Mouse (Mus musculus) limb, embryonic 14.5 days (tissue): ENCODE results near the gene Xntrpc. TPM values are rescaled to one million over a fixed set of nuclear protein-coding genes. Genes with fewer than 3 reads are reported as not detected.
"Not testable (repeated sequence)": the region's sequence is repeated elsewhere in the genome, so short reads cannot be mapped to it uniquely, and the experiment has no call there.

Source experiments
- ATAC-seq: fragments of 200-750 bp; cut with Nextera tagmentation; 2 replicates; pipeline ENCODE4 v1.8.0; 2017; ENCODE audit warnings: low read depth, moderate number of reproducible peaks, moderate TSS enrichment; ENCODE audit not compliant: low FRiP score
- DNase-seq: peaks from one replicate; pipeline ENCODE4 v3.0.0-alpha.2; 2015; ENCODE audit warnings: low spot score
- H3K27ac ChIP-seq: fragments of 300-500 bp; sonication (generic); replicated peaks from 2 replicates; pipeline ENCODE4 v1.5.1; 2014; ENCODE audit warnings: low read depth, mild to moderate bottlenecking, low read length, moderate library complexity, mixed read lengths
- H3K27me3 ChIP-seq: fragments of 300-500 bp; sonication (generic); 2 replicates; pipeline ENCODE4 v1.6.1; 2014; ENCODE audit warnings: low read length, mixed read lengths; ENCODE audit not compliant: control insufficient read depth, insufficient read depth
- H3K36me3 ChIP-seq: fragments of 300-500 bp; sonication (generic); 2 replicates; pipeline ENCODE4 v1.6.1; 2014; ENCODE audit warnings: mild to moderate bottlenecking, low read length, moderate library complexity, mixed read lengths; ENCODE audit not compliant: control insufficient read depth, insufficient read depth
- H3K4me1 ChIP-seq: fragments of 300-500 bp; sonication (generic); 2 replicates; pipeline ENCODE4 v1.6.1; 2014; ENCODE audit warnings: antibody characterized with exemption, low read length, mixed read lengths; ENCODE audit not compliant: control insufficient read depth, insufficient read depth
- H3K4me2 ChIP-seq: fragments of 300-500 bp; sonication (generic); replicated peaks from 2 replicates; pipeline ENCODE4 v1.6.1; 2014; ENCODE audit warnings: low read depth, mild to moderate bottlenecking, low read length, moderate library complexity; ENCODE audit not compliant: severe bottlenecking
- H3K4me3 ChIP-seq: fragments of 300-500 bp; sonication (generic); replicated peaks from 2 replicates; pipeline ENCODE4 v1.5.1; 2014; ENCODE audit warnings: low read length
- H3K9ac ChIP-seq: fragments of 300-500 bp; sonication (generic); 2 replicates; pipeline ENCODE4 v1.6.1; 2014; ENCODE audit warnings: mild to moderate bottlenecking, low read depth, low read length, moderate library complexity; ENCODE audit not compliant: severe bottlenecking
- H3K9me3 ChIP-seq: fragments of 300-500 bp; sonication (generic); 2 replicates; pipeline ENCODE4 v1.6.1; 2016; ENCODE audit warnings: low read length; ENCODE audit not compliant: control insufficient read depth
- POLR2A ChIP-seq: fragments of 200-500 bp; IDR thresholded peaks from 2 replicates; pipeline ENCODE4 v1.8.0; 2012; ENCODE audit warnings: inconsistent platforms, mild to moderate bottlenecking, moderate library complexity, borderline replicate concordance; ENCODE audit not compliant: insufficient read depth, insufficient read length; ENCODE audit errors: extremely low read depth
- WGBS: fragments of 180-500 bp; shearing (Covaris S2); extraction: QIAGEN DNeasy Blood & Tissue Kit; methylation state at CpG from one replicate; pipeline ENCODE4 v1.1.7; 2014; 5-methylcytosine and 5-hydroxymethylcytosine counted together
- polyA plus RNA-seq, 2 experiments: library from polyadenylated mRNA; depleted of rRNA in 1 of 2; stranded (reverse) in 1 of 2; unstranded in 1 of 2; fragments of >200 nt; fragmentation: Nextera tagmentation in 1 of 2; extraction: Ambion mirVana in 1 of 2; gene quantifications; 2 replicates each; pipeline versions ENCODE4 v1.2.1 to v1.2.3; 2012 to 2014

Xntrpc gene
- polyA plus RNA-seq, 2 experiments, result 1.2 to 9.5 TPM

- TF ChIP-seq POLR2A, result no peak
- Histone ChIP-seq H3K27me3 (no peaks in the 10 kb centered on the region), H3K9ac (no peak overlapping the region), H3K36me3 (peaks cover 86% of the 10 kb centered on the region), H3K9me3 (no peaks in the 10 kb centered on the region), H3K4me2 (no peak overlapping the region), H3K4me1 (no peaks in the 10 kb centered on the region), H3K4me3 (no peak overlapping the region), H3K27ac (no peak overlapping the region)
- ATAC-seq (no peak), DNase-seq (no peak)
- WGBS, result 74% methylated on average over 3 of the region's 3 CpGs
Observed at GRCm38 (mm10) chr7:102019362-102019761, 46.2 kb upstream of the Xntrpc start.

GRCm38 (mm10) chr7:102020934-102021333, 44.6 kb upstream of the Xntrpc start:
- DNase-seq, H3K4me2 ChIP-seq, H3K9ac ChIP-seq, H3K27ac ChIP-seq, H3K4me1 ChIP-seq, H3K9me3 ChIP-seq, ATAC-seq, H3K27me3 ChIP-seq, H3K4me3 ChIP-seq: not testable (repeated sequence)
- 98% methylated on average over 2 of the region's 2 CpGs for WGBS
- H3K36me3 ChIP-seq, result peaks cover 80% of the 10 kb centered on the region

GRCm38 (mm10) chr7:102023821-102024220, 41.7 kb upstream of the Xntrpc start:
- Histone ChIP-seq H3K27ac (no peak overlapping the region), H3K4me2 (no peak overlapping the region), H3K36me3 (peaks cover 71% of the 10 kb centered on the region), H3K9ac (no peak overlapping the region), H3K9me3 (no peaks in the 10 kb centered on the region), H3K4me1 (no peaks in the 10 kb centered on the region), H3K4me3 (no peak overlapping the region), H3K27me3 (no peaks in the 10 kb centered on the region)
- TF ChIP-seq POLR2A, result no peak
- DNase-seq (no peak), ATAC-seq (no peak)
- 93% methylated on average over 9 of the region's 9 CpGs for WGBS

GRCm38 (mm10) chr7:102025187-102026119, 40.1 kb upstream of the Xntrpc start:
- H3K4me1 ChIP-seq, result no peaks in the 10 kb centered on the region
- H3K27me3 ChIP-seq, result no peaks in the 10 kb centered on the region
- no peaks in the 10 kb centered on the region for H3K9me3 ChIP-seq
- no peak overlapping the region for H3K4me3 ChIP-seq
- TF ChIP-seq POLR2A, result no peak
- DNase-seq (no peak), ATAC-seq (no peak)
- no peak overlapping the region for H3K27ac ChIP-seq
- no peak overlapping the region for H3K4me2 ChIP-seq
- H3K9ac ChIP-seq, result no peak overlapping the region
- H3K36me3 ChIP-seq, result peaks cover 68% of the 10 kb centered on the region
- 67% methylated on average over 2 of the region's 2 CpGs for WGBS

GRCm38 (mm10) chr7:102034904-102035303, 30.6 kb upstream of the Xntrpc start:
- Histone ChIP-seq H3K36me3 (peaks cover 89% of the 10 kb centered on the region), H3K27ac (no peak overlapping the region), H3K9ac (no peak overlapping the region), H3K4me1 (no peaks in the 10 kb centered on the region), H3K27me3 (no peaks in the 10 kb centered on the region), H3K9me3 (no peaks in the 10 kb centered on the region), H3K4me2 (no peak overlapping the region), H3K4me3 (no peak overlapping the region)
- DNase-seq (no peak), ATAC-seq (no peak)
- WGBS, result 97% methylated on average over 1 of the region's 1 CpGs
- TF ChIP-seq POLR2A, result no peak

GRCm38 (mm10) chr7:102035534-102035933, 30.0 kb upstream of the Xntrpc start:
- H3K9me3 ChIP-seq, result no peaks in the 10 kb centered on the region
- H3K9ac ChIP-seq, result no peak overlapping the region
- DNase-seq (no peak), ATAC-seq (no peak)
- TF ChIP-seq POLR2A, result no peak
- no peak overlapping the region for H3K4me2 ChIP-seq
- peaks cover 89% of the 10 kb centered on the region for H3K36me3 ChIP-seq
- 92% methylated on average over 2 of the region's 2 CpGs for WGBS
- no peak overlapping the region for H3K4me3 ChIP-seq
- no peaks in the 10 kb centered on the region for H3K27me3 ChIP-seq
- H3K4me1 ChIP-seq, result no peaks in the 10 kb centered on the region
- H3K27ac ChIP-seq, result no peak overlapping the region
